Mouse (Mus musculus): ENCODE results near the gene Slc6a13.
"Not testable (repeated sequence)": the region's sequence is repeated elsewhere in the genome, so short reads cannot be mapped to it uniquely, and the experiment has no call there.

The Slc6a13 gene

GRCm38 (mm10) chr6:121328417-121328884 is 28.4 kb downstream of the Slc6a13 start:
- no peak for DNase-seq (ENCODE audit: low spot score)

- DNase-seq (ENCODE audit: low spot score) = no peak
Observed at GRCm38 (mm10) chr6:121329848-121330508, 30.0 kb downstream of the Slc6a13 start.

GRCm38 (mm10) chr6:121335841-121336240 is 35.8 kb downstream of the Slc6a13 start:
- DNase-seq (ENCODE audit: low spot score) = no peak

- DNase-seq (ENCODE audit: low spot score) = no peak
Observed at GRCm38 (mm10) chr6:121336558-121336957, 36.5 kb downstream of the Slc6a13 start.

GRCm38 (mm10) chr6:121337229-121337628 is 37.2 kb downstream of the Slc6a13 start:
- no peak for DNase-seq (ENCODE audit: low spot score)

GRCm38 (mm10) chr6:121337770-121338518 is 37.9 kb downstream of the Slc6a13 start:
- peak; percentile 54 for DNase-seq (ENCODE audit: low spot score)

GRCm38 (mm10) chr6:121338519-121338896 is 38.5 kb downstream of the Slc6a13 start:
- DNase-seq (ENCODE audit: low spot score) = no peak

GRCm38 (mm10) chr6:121341650-121342049 is 41.6 kb downstream of the Slc6a13 start:
- DNase-seq (ENCODE audit: low spot score) = no peak

GRCm38 (mm10) chr6:121343026-121343770 is 43.2 kb downstream of the Slc6a13 start, which contains the start of gene Slc6a12:
Slc6a12 (plus strand) TSS chr6:121343076.
- no peak for DNase-seq (ENCODE audit: low spot score)

- no peak for DNase-seq (ENCODE audit: low spot score)
Observed at GRCm38 (mm10) chr6:121343771-121344123, 43.7 kb downstream of the Slc6a13 start.

- no peak for DNase-seq (ENCODE audit: low spot score)
Observed at GRCm38 (mm10) chr6:121344329-121344728, 44.3 kb downstream of the Slc6a13 start.

GRCm38 (mm10) chr6:121346428-121346827 is 46.4 kb downstream of the Slc6a13 start:
- no peak for DNase-seq (ENCODE audit: low spot score)

GRCm38 (mm10) chr6:121352276-121352675 is 52.2 kb downstream of the Slc6a13 start:
- DNase-seq (ENCODE audit: low spot score) = no peak

GRCm38 (mm10) chr6:121356041-121356440 is 56.0 kb downstream of the Slc6a13 start:
- no peak for DNase-seq (ENCODE audit: low spot score)

- no peak for DNase-seq (ENCODE audit: low spot score)
Observed at GRCm38 (mm10) chr6:121357232-121357631, 57.2 kb downstream of the Slc6a13 start.

- no peak for DNase-seq (ENCODE audit: low spot score)
Observed at GRCm38 (mm10) chr6:121363061-121363460, 63.0 kb downstream of the Slc6a13 start.

- no peak for DNase-seq (ENCODE audit: low spot score)
Observed at GRCm38 (mm10) chr6:121363956-121364355, 63.9 kb downstream of the Slc6a13 start.

- DNase-seq (ENCODE audit: low spot score) = not testable (repeated sequence)
Observed at GRCm38 (mm10) chr6:121366537-121366936, 66.5 kb downstream of the Slc6a13 start.

- DNase-seq (ENCODE audit: low spot score) = no peak
Observed at GRCm38 (mm10) chr6:121367099-121367498, 67.1 kb downstream of the Slc6a13 start.

- DNase-seq (ENCODE audit: low spot score) = no peak
Observed at GRCm38 (mm10) chr6:121371197-121371980, 71.4 kb downstream of the Slc6a13 start.

- DNase-seq (ENCODE audit: low spot score) = no peak
Observed at GRCm38 (mm10) chr6:121376159-121376558, 76.1 kb downstream of the Slc6a13 start.

- no peak for DNase-seq (ENCODE audit: low spot score)
Observed at GRCm38 (mm10) chr6:121378256-121378655, 78.2 kb downstream of the Slc6a13 start.
